Mouse (Mus musculus) testis, adult 2 months (tissue): Measurements from ENCODE around the gene Iqce.

Experiments
- CTCF ChIP-seq: fragments of 200-500 bp; IDR thresholded peaks from 2 replicates; pipeline ENCODE4 v1.5.1; 2012; ENCODE audit warnings: low read depth, mild to moderate bottlenecking, inconsistent platforms, low read length, moderate library complexity; ENCODE audit not compliant: control insufficient read depth, insufficient read depth, insufficient replicate concordance
- POLR2A ChIP-seq: fragments of 200-500 bp; IDR thresholded peaks from 2 replicates; pipeline ENCODE4 v1.6.1; 2012; ENCODE audit warnings: low read depth, mild to moderate bottlenecking, inconsistent platforms, low read length, moderate library complexity; ENCODE audit not compliant: control insufficient read depth

- TF ChIP-seq POLR2A (no peak), CTCF (no peak)
These were observed 40.8 kb downstream of the Iqce start for GRCm38 (mm10) chr5:140661427-140661826.
